Mouse (Mus musculus) kidney, postnatal 36 days (tissue): ENCODE results near the gene Ocm.
"Not testable (repeated sequence)": the region's sequence is repeated elsewhere in the genome, so short reads cannot be mapped to it uniquely, and the experiment has no call there.

Experiments used
- DNase-seq, 2 experiments: peaks; one replicate each; pipeline ENCODE4 v3.0.0; 2021 to 2022; ENCODE audit warnings: mixed read lengths in 2 of 2

Gene Ocm

GRCm38 (mm10) chr5:144026620-144027263 is at the start of gene Ocm:
Gene Ocm (minus strand): TSS chr5:144026670.
- no peak for DNase-seq

GRCm38 (mm10) chr5:144071249-144071648 is 44.8 kb upstream of the Ocm start:
- DNase-seq: no peak

- no peak for DNase-seq
These were observed 43.6 kb upstream of the Ocm start for GRCm38 (mm10) chr5:144070064-144070463.

- DNase-seq: no peak
These were observed 39.6 kb upstream of the Ocm start for GRCm38 (mm10) chr5:144066036-144066435.

GRCm38 (mm10) chr5:144064093-144064492 is 37.6 kb upstream of the Ocm start:
- no peak for DNase-seq

- peak; percentile 61 for DNase-seq
These were observed 27.9 kb upstream of the Ocm start for GRCm38 (mm10) chr5:144054340-144054739.

- no peak for DNase-seq
These were observed 27.0 kb upstream of the Ocm start for GRCm38 (mm10) chr5:144053450-144053849.

- peak; percentile 17 to 60 for DNase-seq
These were observed 24.8 kb upstream of the Ocm start for GRCm38 (mm10) chr5:144051268-144051667.

- no peak for DNase-seq
These were observed 23.4 kb upstream of the Ocm start for GRCm38 (mm10) chr5:144049881-144050280.

GRCm38 (mm10) chr5:144047324-144047723 is 20.9 kb upstream of the Ocm start:
- DNase-seq: no peak

- DNase-seq: peak; percentile 52 to 62
These were observed 16.7 kb upstream of the Ocm start for GRCm38 (mm10) chr5:144043166-144043565.

- DNase-seq: peak; percentile 69 to 85
These were observed 14.4 kb upstream of the Ocm start for GRCm38 (mm10) chr5:144040720-144041364.

- no peak for DNase-seq
These were observed 13.4 kb upstream of the Ocm start for GRCm38 (mm10) chr5:144039886-144040285.

- DNase-seq: no peak
These were observed 12.7 kb upstream of the Ocm start for GRCm38 (mm10) chr5:144039156-144039675.

- no peak for DNase-seq
These were observed 10.5 kb upstream of the Ocm start for GRCm38 (mm10) chr5:144036952-144037351.

- DNase-seq: no peak
These were observed 8.1 kb upstream of the Ocm start for GRCm38 (mm10) chr5:144034567-144034966.

GRCm38 (mm10) chr5:144032491-144032890 is 6.0 kb upstream of the Ocm start:
- DNase-seq: peak; percentile 24 to 27

- DNase-seq: no peak
These were observed 10.6 kb downstream of the Ocm start for GRCm38 (mm10) chr5:144015845-144016244.

- DNase-seq: no peak
These were observed 11.2 kb downstream of the Ocm start for GRCm38 (mm10) chr5:144015312-144015650.

- DNase-seq: peak; percentile 82 to 85
These were observed 11.7 kb downstream of the Ocm start, which contains the start of gene Ccz1 for GRCm38 (mm10) chr5:144014551-144015311. Gene Ccz1 (minus strand): TSS chr5:144014877.

GRCm38 (mm10) chr5:144013366-144014134 is 12.9 kb downstream of the Ocm start:
- not testable (repeated sequence) for DNase-seq

- DNase-seq: no peak
These were observed 23.8 kb downstream of the Ocm start for GRCm38 (mm10) chr5:144002461-144003192.
